Mouse (Mus musculus) ovary, postnatal 36 days (tissue): Measurements from ENCODE around the gene Rasl11b.
A peak's percentile ranks its signal among the peaks of the same experiment; 100 is the strongest.

Experiments used
- DNase-seq: peaks from one replicate; pipeline ENCODE4 v3.0.0; 2022; ENCODE audit warnings: low spot score, mixed read lengths

Rasl11b gene

GRCm38 (mm10) chr5:74188886-74189285 is 6.2 kb upstream of the Rasl11b start:
- no peak for DNase-seq

- no peak for DNase-seq
These were observed 5.5 kb upstream of the Rasl11b start for GRCm38 (mm10) chr5:74189484-74190160.

- DNase-seq = no peak
These were observed 5.0 kb upstream of the Rasl11b start for GRCm38 (mm10) chr5:74190161-74190491.

- DNase-seq = no peak
These were observed 4.2 kb upstream of the Rasl11b start for GRCm38 (mm10) chr5:74190911-74191310.

- DNase-seq = no peak
These were observed 2.1 kb upstream of the Rasl11b start for GRCm38 (mm10) chr5:74193008-74193407.

- no peak for DNase-seq
These were observed 1.5 kb upstream of the Rasl11b start for GRCm38 (mm10) chr5:74193626-74194025.

GRCm38 (mm10) chr5:74194027-74194840 is 852 bp upstream of the Rasl11b start:
- DNase-seq = no peak

- DNase-seq = no peak
These were observed 674 bp downstream of the Rasl11b start for GRCm38 (mm10) chr5:74195614-74196306.

GRCm38 (mm10) chr5:74196307-74196618 is 1.2 kb downstream of the Rasl11b start:
- DNase-seq = peak; percentile 55

GRCm38 (mm10) chr5:74197541-74198330 is 2.6 kb downstream of the Rasl11b start:
- DNase-seq = no peak

GRCm38 (mm10) chr5:74198446-74198845 is 3.4 kb downstream of the Rasl11b start:
- no peak for DNase-seq

- DNase-seq = no peak
These were observed 4.7 kb downstream of the Rasl11b start for GRCm38 (mm10) chr5:74199793-74200192.

GRCm38 (mm10) chr5:74200481-74200880 is 5.4 kb downstream of the Rasl11b start:
- DNase-seq = no peak

- no peak for DNase-seq
These were observed 6.7 kb downstream of the Rasl11b start for GRCm38 (mm10) chr5:74201570-74202357.

GRCm38 (mm10) chr5:74202515-74202914 is 7.4 kb downstream of the Rasl11b start:
- DNase-seq = no peak

- no peak for DNase-seq
These were observed 9.4 kb downstream of the Rasl11b start for GRCm38 (mm10) chr5:74204465-74204864.

- DNase-seq = no peak
These were observed 10.4 kb downstream of the Rasl11b start for GRCm38 (mm10) chr5:74205509-74205908.

- no peak for DNase-seq
These were observed 11.0 kb downstream of the Rasl11b start for GRCm38 (mm10) chr5:74206038-74206437.

- DNase-seq = no peak
These were observed 11.6 kb downstream of the Rasl11b start for GRCm38 (mm10) chr5:74206649-74207048.

GRCm38 (mm10) chr5:74207209-74207608 is 12.1 kb downstream of the Rasl11b start:
- no peak for DNase-seq

GRCm38 (mm10) chr5:74208438-74208837 is 13.4 kb downstream of the Rasl11b start:
- no peak for DNase-seq

- no peak for DNase-seq
These were observed 14.6 kb downstream of the Rasl11b start for GRCm38 (mm10) chr5:74209640-74210039.
